Mouse (Mus musculus): ENCODE data around the gene Atad1. TPM values are rescaled to one million over a fixed set of nuclear protein-coding genes. Genes with fewer than 3 reads are reported as not detected.

Atad1 gene
- polyA plus RNA-seq, 1 experiment from 2014 or later, result 125 TPM

DNA sequence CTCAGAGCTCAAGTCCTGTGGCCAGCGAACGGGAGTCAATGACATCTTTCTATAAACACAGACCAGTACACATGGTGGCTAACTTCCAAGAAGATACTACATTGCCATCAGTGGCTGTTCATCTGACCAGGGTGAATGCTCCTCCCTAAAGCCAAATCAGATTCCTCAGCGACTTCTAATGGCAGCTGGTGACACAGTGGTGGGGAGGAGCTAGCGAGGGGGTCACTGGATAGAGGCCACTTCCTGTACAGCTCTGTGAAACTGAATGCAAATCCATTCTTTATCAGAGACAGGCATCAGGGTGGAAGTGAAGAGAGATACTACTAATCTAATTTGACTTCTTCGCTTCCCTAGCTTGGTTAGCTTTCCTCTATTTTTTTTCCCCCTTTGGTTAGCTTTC is 86.5 kb downstream of the Atad1 start:
- Histone ChIP-seq H3K4me3 (no peak overlapping the region), H3K27me3 (no peaks in the 10 kb centered on the region), H3K9ac (no peak overlapping the region), H3K4me2 (no peak overlapping the region), H3K36me3 (no peaks in the 10 kb centered on the region), H3K9me3 (no peaks in the 10 kb centered on the region), H3K27ac (no peak overlapping the region), H3K4me1 (replicated peaks) (peaks cover 5% of the 10 kb centered on the region)
- 90% methylated on average over 5 of the region's 5 CpGs for WGBS
- no peak for ATAC-seq (ENCODE audit: low FRiP score)

DNA sequence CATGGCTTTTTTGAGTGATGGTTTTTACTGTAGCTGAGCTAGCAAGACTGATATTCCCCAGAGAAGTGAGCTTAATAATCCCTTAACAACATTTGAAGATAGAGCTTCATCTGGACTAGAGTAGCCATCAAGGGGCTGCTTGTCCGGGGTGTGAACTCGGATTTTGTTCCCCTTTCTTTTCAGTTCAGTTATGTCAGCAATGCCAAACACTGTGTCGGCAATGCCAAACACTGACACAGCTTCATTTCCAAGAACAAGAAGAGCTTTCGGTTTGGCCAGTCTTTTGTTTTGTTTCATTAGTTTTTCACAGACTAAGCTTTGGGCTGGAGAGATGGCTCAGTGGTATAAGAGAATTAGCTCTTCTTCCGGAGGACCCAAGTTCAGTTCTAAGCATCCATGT is 88.5 kb downstream of the Atad1 start:
- H3K36me3 ChIP-seq, result no peaks in the 10 kb centered on the region

GRCm38 (mm10) chr19:32648019-32648571 is 91.5 kb downstream of the Atad1 start:
- Histone ChIP-seq H3K4me2 (0 out of 2 replicates have a peak overlapping the region, but pooled peaks have one; percentile 17), H3K4me1 (replicated peaks) (peaks cover 9% of the 10 kb centered on the region), H3K27me3 (no peaks in the 10 kb centered on the region), H3K9ac (no peak overlapping the region), H3K9me3 (no peaks in the 10 kb centered on the region), H3K36me3 (no peaks in the 10 kb centered on the region), H3K4me3 (no peak overlapping the region), H3K27ac (no peak overlapping the region)
- ATAC-seq (ENCODE audit: low FRiP score), result 0 out of 2 replicates have a peak, but pooled peaks have one; percentile 39
- 17% methylated on average over 10 of the region's 10 CpGs for WGBS

More for the DNA sequence above, 88.5 kb downstream of the Atad1 start:
- Histone ChIP-seq H3K27me3 (no peaks in the 10 kb centered on the region), H3K27ac (no peak overlapping the region), H3K4me3 (no peak overlapping the region), H3K9me3 (no peaks in the 10 kb centered on the region), H3K4me1 (replicated peaks) (peaks cover 9% of the 10 kb centered on the region), H3K9ac (no peak overlapping the region), H3K4me2 (no peak overlapping the region)
- 91% methylated on average over 5 of the region's 5 CpGs for WGBS
- ATAC-seq (ENCODE audit: low FRiP score), result no peak

- Histone ChIP-seq H3K27me3 (no peaks in the 10 kb centered on the region), H3K4me3 (no peak overlapping the region), H3K27ac (no peak overlapping the region), H3K9me3 (no peaks in the 10 kb centered on the region), H3K36me3 (no peaks in the 10 kb centered on the region), H3K4me2 (no peak overlapping the region), H3K9ac (no peak overlapping the region), H3K4me1 (replicated peaks) (peaks cover 9% of the 10 kb centered on the region)
- no peak for ATAC-seq (ENCODE audit: low FRiP score)
- 85% methylated on average over 3 of the region's 3 CpGs for WGBS
Measured at GRCm38 (mm10) chr19:32646382-32646781, 93.2 kb downstream of the Atad1 start.

- Histone ChIP-seq H3K9me3 (no peaks in the 10 kb centered on the region), H3K4me1 (replicated peaks) (peaks cover 9% of the 10 kb centered on the region), H3K27me3 (no peaks in the 10 kb centered on the region), H3K27ac (no peak overlapping the region), H3K9ac (no peak overlapping the region), H3K4me3 (no peak overlapping the region), H3K4me2 (no peak overlapping the region), H3K36me3 (no peaks in the 10 kb centered on the region)
- 90% methylated on average over 7 of the region's 7 CpGs for WGBS
- ATAC-seq (ENCODE audit: low FRiP score), result no peak
Measured at GRCm38 (mm10) chr19:32645939-32646338, 93.6 kb downstream of the Atad1 start.

- H3K9ac ChIP-seq, result no peak overlapping the region
- peaks cover 9% of the 10 kb centered on the region for H3K4me1 ChIP-seq (replicated peaks)
- no peaks in the 10 kb centered on the region for H3K27me3 ChIP-seq
- WGBS, result 94% methylated on average over 3 of the region's 3 CpGs
- H3K27ac ChIP-seq, result no peak overlapping the region
- H3K4me2 ChIP-seq, result no peak overlapping the region
- H3K9me3 ChIP-seq, result no peaks in the 10 kb centered on the region
- no peak overlapping the region for H3K4me3 ChIP-seq
- no peak for ATAC-seq (ENCODE audit: low FRiP score)
- H3K36me3 ChIP-seq, result no peaks in the 10 kb centered on the region
Measured at GRCm38 (mm10) chr19:32643642-32644041, 95.9 kb downstream of the Atad1 start.

GRCm38 (mm10) chr19:32641995-32642394 is 97.6 kb downstream of the Atad1 start:
- Histone ChIP-seq H3K4me1 (replicated peaks) (no peaks in the 10 kb centered on the region), H3K27ac (no peak overlapping the region), H3K9ac (no peak overlapping the region), H3K4me2 (no peak overlapping the region), H3K9me3 (no peaks in the 10 kb centered on the region), H3K4me3 (no peak overlapping the region), H3K27me3 (no peaks in the 10 kb centered on the region), H3K36me3 (no peaks in the 10 kb centered on the region)
- 63% methylated on average over 8 of the region's 8 CpGs for WGBS
- ATAC-seq (ENCODE audit: low FRiP score), result no peak

- Histone ChIP-seq H3K27me3 (no peaks in the 10 kb centered on the region), H3K4me2 (no peak overlapping the region), H3K4me3 (no peak overlapping the region), H3K27ac (no peak overlapping the region), H3K36me3 (no peaks in the 10 kb centered on the region), H3K9ac (no peak overlapping the region), H3K9me3 (no peaks in the 10 kb centered on the region), H3K4me1 (replicated peaks) (no peaks in the 10 kb centered on the region)
- no peak for ATAC-seq (ENCODE audit: low FRiP score)
- 94% methylated on average over 7 of the region's 7 CpGs for WGBS
Measured at GRCm38 (mm10) chr19:32641535-32641934, 98.1 kb downstream of the Atad1 start.

DNA sequence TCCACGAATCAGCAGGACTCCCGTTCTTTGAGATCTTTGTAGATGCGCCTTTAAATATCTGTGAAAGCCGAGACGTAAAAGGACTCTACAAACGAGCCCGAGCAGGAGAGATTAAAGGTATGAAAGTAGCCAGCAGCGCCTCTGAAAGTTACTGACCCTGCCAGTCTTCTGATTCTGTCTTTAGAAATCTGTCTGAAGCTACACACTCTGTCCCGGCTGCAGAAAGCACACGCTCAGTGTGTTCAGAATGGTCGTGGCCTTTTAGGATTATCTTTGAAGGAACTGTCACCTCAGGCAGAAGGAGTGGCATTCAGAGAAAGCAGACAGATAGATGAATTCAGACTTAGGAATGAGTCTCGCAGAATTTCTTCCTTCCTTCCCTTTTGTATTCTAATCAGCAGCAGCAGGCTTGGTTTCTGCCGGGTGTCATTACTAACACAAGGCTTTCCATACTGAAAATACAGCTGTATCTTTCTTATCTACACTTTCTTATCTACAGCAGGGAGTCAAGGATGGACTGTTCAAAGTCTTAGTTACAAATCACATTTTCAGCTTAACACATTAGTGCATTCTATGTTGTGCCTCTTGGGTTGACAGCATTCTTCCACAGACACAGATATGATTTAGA is 101.2 kb downstream of the Atad1 start:
- H3K9me3 ChIP-seq, result no peaks in the 10 kb centered on the region
- no peaks in the 10 kb centered on the region for H3K4me1 ChIP-seq (replicated peaks)
- H3K9ac ChIP-seq, result no peak overlapping the region
- no peak overlapping the region for H3K4me3 ChIP-seq
- H3K27me3 ChIP-seq, result no peaks in the 10 kb centered on the region
- H3K36me3 ChIP-seq, result no peaks in the 10 kb centered on the region
- ATAC-seq (ENCODE audit: low FRiP score), result no peak
- no peak overlapping the region for H3K27ac ChIP-seq
- no peak overlapping the region for H3K4me2 ChIP-seq
- WGBS, result 65% methylated on average over 13 of the region's 13 CpGs

GRCm38 (mm10) chr19:32637357-32638275 is 102.0 kb downstream of the Atad1 start:
- H3K4me2 ChIP-seq, result no peak overlapping the region
- no peak for ATAC-seq (ENCODE audit: low FRiP score)
- no peaks in the 10 kb centered on the region for H3K4me1 ChIP-seq (replicated peaks)
- no peaks in the 10 kb centered on the region for H3K9me3 ChIP-seq
- H3K9ac ChIP-seq, result no peak overlapping the region
- no peaks in the 10 kb centered on the region for H3K27me3 ChIP-seq
- no peak overlapping the region for H3K4me3 ChIP-seq
- H3K36me3 ChIP-seq, result no peaks in the 10 kb centered on the region
- no peak overlapping the region for H3K27ac ChIP-seq
- WGBS, result 78% methylated on average over 16 of the region's 16 CpGs

DNA sequence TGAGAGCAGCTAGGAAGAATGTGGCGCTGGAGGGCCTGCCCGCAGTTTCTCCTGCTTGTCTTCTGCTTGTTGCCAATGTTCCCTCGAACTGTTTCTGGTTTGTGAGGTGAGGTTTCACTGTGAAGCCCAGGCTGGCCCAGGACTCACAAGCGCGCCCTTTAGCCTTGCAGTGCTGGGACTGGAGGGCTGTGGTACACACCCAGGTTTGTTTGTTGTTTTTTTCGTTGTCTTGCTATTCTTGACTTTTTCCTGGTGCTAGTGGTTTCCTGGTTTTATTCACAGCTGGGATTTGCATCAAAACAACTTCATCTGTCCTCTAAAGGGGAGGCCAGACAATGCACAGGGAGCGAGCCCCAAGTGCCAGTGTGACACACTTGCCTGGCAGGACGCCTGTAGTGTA is 104.7 kb downstream of the Atad1 start:
- 61% methylated on average over 8 of the region's 8 CpGs for WGBS
- no peak overlapping the region for H3K27ac ChIP-seq
- H3K9me3 ChIP-seq, result no peaks in the 10 kb centered on the region
- H3K4me3 ChIP-seq, result no peak overlapping the region
- H3K36me3 ChIP-seq, result no peaks in the 10 kb centered on the region
- no peaks in the 10 kb centered on the region for H3K27me3 ChIP-seq
- H3K4me1 ChIP-seq (replicated peaks), result no peaks in the 10 kb centered on the region
- no peak for ATAC-seq (ENCODE audit: low FRiP score)
- no peak overlapping the region for H3K9ac ChIP-seq
- H3K4me2 ChIP-seq, result no peak overlapping the region

GRCm38 (mm10) chr19:32628572-32629132 is 110.9 kb downstream of the Atad1 start:
- no peaks in the 10 kb centered on the region for H3K4me1 ChIP-seq (replicated peaks)
- no peaks in the 10 kb centered on the region for H3K27me3 ChIP-seq
- no peak for ATAC-seq (ENCODE audit: low FRiP score)
- no peaks in the 10 kb centered on the region for H3K36me3 ChIP-seq
- H3K27ac ChIP-seq, result no peak overlapping the region
- H3K9me3 ChIP-seq, result no peaks in the 10 kb centered on the region
- no peak overlapping the region for H3K4me3 ChIP-seq
- no peak overlapping the region for H3K9ac ChIP-seq
- 86% methylated on average over 7 of the region's 7 CpGs for WGBS
- H3K4me2 ChIP-seq, result no peak overlapping the region

All from hindbrain, embryonic 13.5 days (tissue).